Mouse (Mus musculus) right cerebral cortex, adult 18-20 months (tissue): Measurements from ENCODE around the gene Ier3.

ENCODE experiments used
- DNase-seq: peaks from one replicate; pipeline ENCODE4 v3.0.0; 2022; ENCODE audit warnings: mixed read lengths

Ier3 gene

DNA sequence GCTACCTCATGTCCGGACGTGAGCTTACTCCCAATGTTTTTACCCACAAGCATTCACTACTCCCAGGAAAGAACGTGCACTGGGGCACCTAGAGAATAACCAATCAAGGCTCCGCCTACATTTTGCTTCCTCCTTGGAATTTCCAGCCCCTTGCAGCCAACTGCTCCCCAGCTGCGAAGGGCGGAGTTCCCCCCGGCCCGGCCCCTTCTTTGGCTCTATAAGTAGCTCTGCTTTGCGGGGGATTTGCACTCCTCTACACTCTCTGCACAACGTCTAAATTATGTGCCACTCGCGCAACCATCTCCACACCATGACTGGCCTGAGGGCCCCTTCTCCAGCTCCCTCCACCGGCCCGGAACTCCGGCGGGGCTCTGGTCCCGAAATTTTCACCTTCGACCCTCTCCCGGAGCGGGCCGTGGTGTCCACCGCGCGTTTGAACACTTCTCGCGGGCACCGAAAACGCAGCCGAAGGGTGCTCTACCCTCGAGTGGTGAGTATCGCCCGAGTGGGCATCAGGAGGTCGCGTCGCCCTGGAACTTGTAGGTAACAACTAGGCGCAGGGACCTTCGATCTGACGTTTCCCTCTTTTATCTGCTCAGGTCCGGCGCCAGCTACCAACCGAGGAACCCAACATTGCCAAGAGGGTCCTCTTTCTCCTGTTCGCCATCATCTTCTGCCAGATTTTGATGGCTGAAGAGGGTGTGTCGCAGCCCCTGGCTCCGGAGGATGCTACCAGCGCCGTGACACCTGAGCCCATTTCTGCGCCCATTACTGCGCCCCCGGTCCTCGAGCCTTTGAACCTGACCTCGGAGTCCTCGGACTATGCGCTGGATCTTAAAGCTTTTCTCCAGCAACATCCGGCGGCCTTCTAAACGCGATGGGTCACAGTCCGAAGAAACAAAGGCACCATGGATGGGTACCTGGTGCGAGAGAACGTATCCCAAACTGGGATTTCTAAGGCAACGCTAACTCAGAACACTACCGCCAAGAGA, at the start of gene Ier3:
Ier3 (plus strand) TSS at position 246 of the 992 bp plus-strand sequence.
- DNase-seq = peak; percentile 74

DNA sequence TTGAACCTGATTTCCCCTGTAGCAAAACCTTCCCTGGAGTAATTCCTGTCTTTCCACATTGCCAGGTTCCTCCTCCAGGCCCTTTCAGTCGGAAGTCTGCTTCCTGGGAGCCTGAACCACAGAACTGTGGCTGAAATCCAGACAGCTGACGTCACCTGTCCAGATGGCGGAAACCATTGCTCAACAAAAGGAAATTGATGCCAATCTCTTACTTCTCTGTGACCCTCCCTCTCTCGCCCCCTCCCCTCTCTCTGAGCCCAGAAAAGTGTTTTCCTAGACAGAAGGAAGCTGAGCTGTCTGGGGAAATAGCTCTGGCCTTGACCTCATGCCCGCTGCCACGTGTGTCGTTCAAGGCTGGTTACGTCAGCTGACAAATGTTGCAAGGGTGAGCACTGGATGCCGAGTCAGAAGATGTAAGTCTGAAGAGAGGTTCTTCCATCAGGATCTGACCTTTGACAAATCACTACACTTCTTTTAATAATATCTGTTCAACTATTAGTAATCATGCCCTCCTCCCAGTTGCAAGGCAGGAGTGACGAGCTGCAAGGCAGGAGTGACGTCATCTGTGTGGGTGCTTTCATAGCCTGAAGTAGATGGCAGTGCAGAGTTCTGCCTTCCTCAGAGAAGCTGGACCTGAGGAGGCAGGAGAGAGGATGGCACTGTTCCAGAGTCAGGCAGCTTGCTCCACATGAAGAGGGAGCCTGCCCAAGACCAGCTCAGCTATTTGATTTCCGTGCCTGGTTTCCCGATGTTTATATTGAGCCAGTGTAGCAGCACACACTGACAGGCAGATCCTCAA, 44.5 kb upstream of the Ier3 start:
- peak; percentile 87 for DNase-seq

DNA sequence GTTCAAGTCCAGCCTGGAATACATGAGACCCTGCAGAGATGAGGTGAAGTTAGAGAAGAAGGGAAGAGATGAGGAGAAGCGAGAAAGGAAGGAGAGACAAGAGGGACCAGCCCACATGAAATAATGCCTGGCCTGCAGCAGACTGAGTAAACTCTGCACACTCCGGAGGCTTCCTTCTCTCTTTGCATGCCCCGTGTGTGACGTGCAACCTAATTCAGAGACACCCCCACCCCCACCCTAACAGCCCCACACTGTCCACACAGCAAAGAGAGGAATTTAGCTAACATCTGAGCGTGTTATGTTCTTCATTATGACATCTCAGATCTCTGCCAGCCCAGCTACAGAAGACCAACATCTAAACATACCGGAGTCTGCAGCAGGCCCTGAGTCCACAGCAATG, 42.5 kb upstream of the Ier3 start:
- DNase-seq = no peak

DNA sequence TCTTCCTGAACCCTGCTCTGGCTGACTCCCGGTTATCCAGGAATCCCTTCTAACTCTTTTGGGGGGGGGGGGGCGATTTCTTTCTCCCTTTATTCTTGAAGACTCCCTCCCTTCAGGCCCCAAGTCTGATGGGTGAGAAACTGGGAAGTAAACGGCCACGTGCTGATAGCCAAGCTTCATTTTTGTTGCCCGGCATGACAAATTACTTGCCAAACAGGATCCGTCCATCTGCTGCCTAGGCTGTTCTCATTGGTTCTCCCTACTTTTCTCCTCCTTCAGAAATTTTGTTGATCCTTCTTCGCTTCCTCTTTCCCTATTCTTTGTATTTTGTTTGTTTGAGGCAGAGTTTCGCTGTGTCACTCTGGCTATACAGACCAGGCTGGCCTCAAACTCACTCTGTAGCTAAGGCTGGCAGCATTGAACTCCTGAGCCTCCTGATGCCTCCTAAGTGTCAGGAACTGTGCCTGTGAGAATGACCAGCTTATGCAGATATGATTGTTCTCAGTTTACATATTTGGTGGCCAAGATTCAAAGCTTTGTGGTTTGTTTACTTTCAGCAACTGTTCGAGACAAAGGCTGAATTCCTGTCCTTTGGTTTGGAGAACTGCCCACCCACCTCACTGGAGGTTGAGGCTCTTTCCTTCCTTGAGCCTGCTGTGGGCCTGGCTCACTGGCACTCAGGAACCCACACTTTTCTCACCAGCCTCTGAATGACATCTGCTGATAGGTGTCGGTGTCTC, 41.8 kb upstream of the Ier3 start:
- DNase-seq = no peak

- DNase-seq = no peak
Measured at GRCm38 (mm10) chr17:35780362-35780761, 41.1 kb upstream of the Ier3 start.

DNA sequence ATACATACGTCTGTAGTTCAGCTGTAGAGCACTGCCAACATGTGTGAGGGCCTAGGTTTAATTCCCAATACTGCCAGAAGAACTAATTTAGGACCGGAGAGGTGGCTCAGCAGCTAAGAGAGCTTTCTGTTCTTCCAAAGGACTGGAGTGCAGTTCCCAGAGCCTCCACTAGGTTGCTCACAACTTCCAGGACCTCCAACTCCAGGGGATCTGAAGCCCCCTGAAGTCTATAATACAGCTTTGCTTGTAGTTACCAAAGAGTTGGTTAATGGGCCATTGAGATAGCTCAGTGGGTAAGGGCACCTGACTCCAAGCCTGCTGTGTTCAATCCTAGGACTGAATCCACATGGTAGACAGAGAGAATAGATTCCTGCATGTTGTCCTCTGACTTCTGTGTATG, 39.1 kb upstream of the Ier3 start:
- DNase-seq = no peak

GRCm38 (mm10) chr17:35782924-35783323, 38.6 kb upstream of the Ier3 start:
- DNase-seq = no peak

DNA sequence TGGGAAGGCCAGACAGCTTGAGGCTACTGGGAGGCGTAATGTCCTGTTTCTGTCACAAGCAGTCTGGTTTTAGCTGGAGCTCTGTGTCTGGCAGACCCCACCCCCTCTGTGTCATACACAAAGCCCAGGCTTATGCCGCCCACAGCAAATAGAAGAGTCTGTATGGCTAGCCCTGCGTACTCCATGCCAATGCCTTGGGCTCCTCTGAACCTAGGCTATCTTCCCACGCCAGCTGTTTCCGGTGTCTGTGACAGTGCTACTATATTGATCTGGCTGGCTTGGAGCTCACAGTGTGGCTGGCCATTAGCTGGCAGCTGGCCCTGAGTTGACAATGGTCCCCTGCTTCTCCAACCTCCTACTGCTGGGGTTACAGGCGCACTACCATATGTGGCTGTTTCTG, 37.5 kb upstream of the Ier3 start:
- peak; percentile 9 for DNase-seq

GRCm38 (mm10) chr17:35785140-35785539, 36.3 kb upstream of the Ier3 start:
- no peak for DNase-seq

GRCm38 (mm10) chr17:35787493-35787892, 34.0 kb upstream of the Ier3 start:
- DNase-seq = no peak

DNA sequence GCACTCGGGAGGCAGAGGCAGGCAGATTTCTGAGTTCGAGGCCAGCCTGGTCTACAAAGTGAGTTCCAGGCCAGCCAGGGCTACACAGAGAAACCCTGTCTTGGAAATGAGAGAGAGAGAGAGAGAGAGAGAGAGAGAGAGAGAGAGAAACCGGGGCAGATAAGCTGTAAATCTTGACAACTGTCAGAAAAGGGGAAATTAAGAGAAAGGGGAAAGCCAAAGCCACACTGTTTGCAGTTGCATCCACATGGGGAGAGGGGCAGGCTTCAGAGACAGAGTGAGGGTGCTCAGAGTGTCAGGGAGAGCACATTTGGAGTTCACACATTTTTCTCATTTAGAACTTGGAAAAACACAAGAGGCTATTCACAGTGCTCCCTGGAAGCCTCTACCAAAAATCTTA, 33.5 kb upstream of the Ier3 start:
- no peak for DNase-seq

DNA sequence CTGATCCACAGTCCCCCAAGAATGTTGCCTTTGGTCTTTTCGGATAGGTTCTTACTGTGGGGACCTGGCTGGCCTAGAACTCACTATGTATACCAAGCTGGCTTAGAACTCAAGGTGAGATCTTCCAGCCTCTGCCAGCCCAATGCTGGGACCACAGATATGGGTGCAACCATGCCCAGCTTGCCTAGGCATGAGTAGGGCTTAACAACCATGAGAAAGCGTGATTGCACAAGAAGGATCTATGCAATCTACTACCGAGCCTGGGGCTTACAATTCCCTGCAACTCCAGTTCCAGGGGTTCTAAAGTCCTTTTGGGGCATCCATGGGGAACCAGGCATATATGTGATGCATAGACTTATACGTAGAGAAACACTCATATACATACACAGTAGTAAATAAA, 30.6 kb upstream of the Ier3 start:
- no peak for DNase-seq

DNA sequence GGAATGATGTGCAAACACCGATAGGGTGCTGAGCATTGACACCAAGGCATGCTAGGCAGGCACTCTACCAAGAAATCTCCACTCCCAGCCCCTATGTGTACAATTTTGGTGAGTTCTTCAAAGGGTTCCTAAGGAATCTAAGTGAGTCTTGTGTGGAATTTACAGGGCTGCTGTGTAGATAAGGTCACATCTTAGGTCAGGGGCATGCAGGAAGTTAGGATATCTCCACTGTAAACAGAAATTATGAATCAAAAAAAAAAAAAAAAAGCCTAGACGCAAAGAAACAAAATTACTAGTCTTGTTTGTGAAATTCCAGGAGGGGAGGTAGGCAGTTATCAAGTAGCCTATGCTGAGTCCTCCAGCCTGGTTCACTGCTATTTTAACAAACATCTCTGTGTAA, 28.6 kb upstream of the Ier3 start:
- DNase-seq = no peak

GRCm38 (mm10) chr17:35795099-35795498, 26.4 kb upstream of the Ier3 start:
- DNase-seq = no peak

GRCm38 (mm10) chr17:35795656-35796055, 25.8 kb upstream of the Ier3 start:
- DNase-seq = no peak

GRCm38 (mm10) chr17:35796835-35797234, 24.6 kb upstream of the Ier3 start:
- DNase-seq = no peak

DNA sequence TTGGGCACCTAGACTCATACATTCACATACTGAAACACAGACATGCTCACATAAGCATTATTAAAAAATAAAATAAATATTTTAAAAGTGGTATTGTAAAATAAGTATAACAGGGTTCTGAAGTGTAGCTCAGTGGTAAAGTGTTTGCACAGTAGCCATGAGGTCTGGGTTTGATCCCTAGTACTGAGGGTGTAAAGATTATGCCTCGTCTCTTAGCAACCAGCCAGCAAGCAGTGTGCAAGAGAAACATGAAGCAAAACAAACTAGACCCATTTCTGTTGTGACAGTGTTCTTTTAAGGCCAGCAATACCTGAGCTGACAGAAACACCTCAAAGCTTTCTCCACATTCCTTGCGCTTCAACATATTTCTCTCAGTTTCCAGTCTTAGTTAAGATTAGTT, 20.6 kb upstream of the Ier3 start:
- no peak for DNase-seq

DNA sequence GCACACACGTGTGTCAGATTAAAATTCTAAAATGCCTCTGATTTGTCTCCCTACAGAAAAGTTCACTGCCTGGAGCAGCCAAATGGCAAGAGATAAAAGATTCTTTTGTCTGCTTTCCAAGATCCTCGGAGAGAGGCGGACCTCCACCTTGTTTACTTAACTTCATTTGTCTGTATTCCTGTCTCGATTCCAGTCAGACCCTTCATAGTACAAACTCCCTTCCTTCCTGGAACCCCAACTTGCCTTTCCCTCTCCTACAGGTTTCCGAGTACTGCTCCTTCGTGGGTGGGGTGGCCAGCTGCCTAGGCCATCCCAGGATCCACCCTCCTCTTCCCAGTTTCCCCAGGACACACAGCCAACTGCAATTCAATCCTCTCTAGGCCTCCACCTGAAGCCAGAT, 18.5 kb upstream of the Ier3 start:
- no peak for DNase-seq

GRCm38 (mm10) chr17:35803858-35804399, 17.6 kb upstream of the Ier3 start:
- DNase-seq = no peak

DNA sequence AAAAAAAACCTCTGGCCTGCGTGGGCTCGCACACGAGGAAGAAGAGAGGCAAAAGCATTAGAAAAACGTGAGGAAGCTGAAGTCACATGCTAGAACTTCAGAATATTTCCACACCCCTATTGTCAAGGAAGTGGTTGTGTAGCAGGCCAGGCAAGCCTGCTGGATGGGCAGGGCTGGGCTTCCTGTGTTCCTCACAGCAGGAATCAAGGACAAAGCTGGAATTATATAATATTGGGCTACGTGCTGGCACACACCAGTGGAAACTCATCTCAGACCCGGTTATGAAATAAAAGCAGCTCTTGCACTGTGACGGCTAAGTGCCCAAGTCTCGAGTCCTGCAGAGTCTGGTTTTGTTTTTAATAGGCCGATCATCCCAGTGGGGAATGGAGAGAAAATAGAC, 13.4 kb upstream of the Ier3 start:
- no peak for DNase-seq

GRCm38 (mm10) chr17:35809395-35809794, 12.1 kb upstream of the Ier3 start:
- no peak for DNase-seq

DNA sequence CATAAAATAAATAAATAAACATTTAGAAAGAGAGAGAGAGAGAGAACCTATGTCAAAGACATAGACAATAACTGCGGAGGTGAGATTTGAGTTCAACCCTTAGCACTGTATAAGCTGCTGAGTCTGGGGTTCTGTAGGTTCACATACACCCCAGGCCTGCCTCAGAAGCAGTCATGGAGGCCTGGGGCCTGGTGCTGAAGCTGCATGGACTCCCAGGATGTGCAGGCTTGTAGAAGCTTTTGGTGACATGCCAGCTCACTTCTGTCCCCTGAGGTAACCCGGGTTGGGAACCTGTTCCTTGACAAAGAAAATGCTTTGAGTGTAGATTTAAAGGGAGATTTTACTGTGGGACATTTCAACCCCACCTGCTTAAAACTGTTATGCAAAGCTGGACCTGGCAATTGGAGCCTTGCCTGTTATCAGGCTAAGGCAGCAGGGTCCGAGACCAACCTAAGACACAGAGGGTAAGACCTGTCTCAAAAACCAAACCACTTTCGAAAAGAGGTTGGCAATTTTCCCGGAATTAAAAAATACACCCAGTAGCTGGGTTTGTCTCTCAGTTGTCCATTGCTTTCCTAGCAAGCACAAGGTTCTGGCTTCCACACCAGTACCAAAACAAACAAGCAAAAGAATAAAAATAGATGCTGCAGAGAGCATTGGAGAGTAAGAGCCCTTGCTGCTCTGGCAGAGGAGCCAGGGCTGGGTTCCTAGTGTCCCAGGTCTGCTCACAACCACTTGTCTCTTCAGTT, 10.4 kb upstream of the Ier3 start:
- no peak for DNase-seq
